Mouse (Mus musculus): Measurements from ENCODE around the gene Evpl.
A peak's percentile ranks its signal among the peaks of the same experiment; 100 is the strongest.

The Evpl gene

DNA sequence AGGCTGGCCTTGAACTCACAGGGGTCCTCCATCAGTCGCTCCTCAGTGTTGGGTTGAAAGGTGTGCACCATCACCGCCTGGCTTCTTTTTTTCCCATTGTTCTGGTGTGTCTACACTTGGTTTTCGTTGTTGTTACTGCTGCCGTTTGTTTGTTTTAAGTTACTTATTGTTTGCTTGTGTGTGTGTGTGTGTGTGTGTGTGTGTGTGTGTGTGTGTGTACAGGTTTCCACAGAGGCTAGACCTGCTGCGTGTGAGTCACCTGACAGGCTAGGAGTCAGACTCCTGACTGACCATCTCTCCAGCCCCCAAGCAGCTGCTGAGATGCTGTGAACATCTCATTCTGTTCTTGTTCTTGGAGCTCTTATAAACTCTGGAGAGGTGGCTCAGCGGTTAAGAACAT, 25.0 kb downstream of the Evpl start:
- no peak for DNase-seq

DNA sequence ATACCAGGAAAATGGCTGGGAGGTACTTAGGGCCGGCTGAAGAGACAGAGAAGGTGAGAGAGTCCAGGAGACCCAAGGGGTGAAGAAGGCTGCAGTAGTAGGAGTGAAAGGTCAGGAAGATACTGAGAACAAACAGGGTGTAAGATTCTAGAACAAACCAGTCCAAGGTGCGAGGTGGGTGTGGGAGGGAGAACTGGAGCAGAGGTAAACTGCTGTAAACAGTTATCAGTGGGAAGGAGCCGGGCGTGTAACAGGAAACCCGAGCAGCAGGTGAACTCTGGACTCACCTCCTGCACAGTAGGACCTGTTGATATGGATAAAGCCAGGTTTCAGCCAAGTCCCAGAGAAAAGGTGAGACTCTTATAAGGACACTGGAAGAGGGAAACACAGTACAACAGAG, 27.2 kb downstream of the Evpl start:
- DNase-seq = no peak

GRCm38 (mm10) chr11:116209257-116209656, 28.6 kb downstream of the Evpl start:
- no peak for DNase-seq

GRCm38 (mm10) chr11:116208660-116209059, 29.2 kb downstream of the Evpl start:
- no peak for DNase-seq

- no peak for DNase-seq
These were observed 31.2 kb downstream of the Evpl start for GRCm38 (mm10) chr11:116206678-116207077.

- DNase-seq = no peak
These were observed 34.7 kb downstream of the Evpl start for GRCm38 (mm10) chr11:116203150-116203549.

DNA sequence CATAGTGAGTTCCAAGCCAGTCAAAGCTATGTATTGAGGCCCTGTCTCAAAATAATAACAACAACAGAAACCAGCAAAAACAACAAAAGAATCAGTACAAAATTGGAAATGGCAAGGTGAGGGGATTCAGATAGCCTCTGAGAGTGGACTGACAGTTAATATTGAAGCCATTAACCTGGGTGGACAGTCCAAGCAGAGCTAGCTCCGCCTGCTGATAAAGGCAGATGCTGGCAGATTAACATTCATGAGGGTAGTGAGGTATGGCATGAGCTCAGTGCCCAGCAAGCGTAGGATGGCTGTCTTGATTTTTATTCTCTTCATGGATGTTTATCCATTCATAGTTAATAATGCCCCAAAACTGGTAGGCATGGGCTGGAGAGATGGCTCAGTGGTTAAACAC, 36.7 kb downstream of the Evpl start:
- no peak for DNase-seq

DNA sequence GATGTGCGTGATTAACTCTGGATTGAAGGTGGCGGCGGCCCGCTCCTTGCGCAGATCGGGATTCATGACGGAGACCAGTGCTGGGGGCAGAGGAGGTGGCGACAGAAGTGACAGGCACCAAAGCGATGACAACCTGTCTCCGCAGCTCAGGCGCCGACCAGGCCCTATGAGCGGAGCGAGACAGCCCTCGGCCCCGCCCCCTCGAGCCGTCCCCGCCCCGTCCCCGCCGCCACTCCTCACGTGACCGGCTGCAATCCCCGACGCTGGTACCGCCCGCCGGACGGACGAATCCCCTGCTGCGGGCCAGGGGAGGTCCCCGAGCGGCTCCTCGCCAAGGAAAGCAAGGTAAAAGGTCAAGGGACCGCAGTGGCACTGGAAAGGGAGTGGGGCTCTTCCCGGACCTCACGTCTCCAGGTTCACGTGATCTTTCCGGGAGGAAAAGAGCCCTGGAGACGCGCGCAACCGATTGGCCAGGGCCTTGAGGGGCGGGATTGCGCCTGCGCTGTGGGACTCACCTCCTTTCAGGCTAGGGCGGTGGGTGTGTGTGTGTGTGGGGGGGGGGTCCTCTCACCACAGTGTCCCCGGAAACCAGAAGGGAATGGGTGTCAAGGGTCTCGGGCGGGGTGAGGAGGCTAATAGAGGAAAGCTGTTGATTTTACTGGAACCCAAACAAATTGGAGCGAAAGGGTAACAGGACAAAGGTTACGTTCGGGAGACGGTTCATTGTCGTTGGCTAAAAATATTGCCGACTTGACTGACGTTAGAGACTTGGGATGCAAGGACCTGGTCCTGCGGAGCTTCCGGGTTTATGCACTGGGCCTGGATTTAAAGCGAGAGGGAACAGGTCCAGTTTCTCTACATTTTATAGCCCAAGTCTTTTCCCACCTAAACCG, 39.0 kb downstream of the Evpl start, which contains the start of the genes Ten1 and Acox1:
Ten1 (plus strand) TSS at position 217 of the 893 bp plus-strand sequence.
Acox1 (minus strand) TSS at position 407 of the 893 bp plus-strand sequence.
- peak; percentile 98 for DNase-seq

GRCm38 (mm10) chr11:116198132-116198531, 39.7 kb downstream of the Evpl start:
- no peak for DNase-seq

DNA sequence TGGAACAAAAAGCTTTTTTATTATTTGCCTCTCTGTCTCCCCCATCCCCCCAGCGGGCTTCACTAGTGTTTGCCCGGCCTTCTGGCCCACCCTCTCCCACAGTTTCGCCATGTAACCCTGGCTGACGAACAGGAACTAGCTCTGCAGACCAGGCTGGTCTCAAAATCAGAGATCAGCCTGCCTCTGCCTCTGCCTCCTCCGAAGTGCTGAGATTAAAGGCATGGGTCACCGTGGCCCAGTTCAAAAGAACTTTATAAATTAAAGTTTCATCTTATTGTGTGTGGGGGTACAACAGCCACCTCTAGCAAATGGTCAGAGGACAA, 40.3 kb downstream of the Evpl start:
- DNase-seq = no peak

DNA sequence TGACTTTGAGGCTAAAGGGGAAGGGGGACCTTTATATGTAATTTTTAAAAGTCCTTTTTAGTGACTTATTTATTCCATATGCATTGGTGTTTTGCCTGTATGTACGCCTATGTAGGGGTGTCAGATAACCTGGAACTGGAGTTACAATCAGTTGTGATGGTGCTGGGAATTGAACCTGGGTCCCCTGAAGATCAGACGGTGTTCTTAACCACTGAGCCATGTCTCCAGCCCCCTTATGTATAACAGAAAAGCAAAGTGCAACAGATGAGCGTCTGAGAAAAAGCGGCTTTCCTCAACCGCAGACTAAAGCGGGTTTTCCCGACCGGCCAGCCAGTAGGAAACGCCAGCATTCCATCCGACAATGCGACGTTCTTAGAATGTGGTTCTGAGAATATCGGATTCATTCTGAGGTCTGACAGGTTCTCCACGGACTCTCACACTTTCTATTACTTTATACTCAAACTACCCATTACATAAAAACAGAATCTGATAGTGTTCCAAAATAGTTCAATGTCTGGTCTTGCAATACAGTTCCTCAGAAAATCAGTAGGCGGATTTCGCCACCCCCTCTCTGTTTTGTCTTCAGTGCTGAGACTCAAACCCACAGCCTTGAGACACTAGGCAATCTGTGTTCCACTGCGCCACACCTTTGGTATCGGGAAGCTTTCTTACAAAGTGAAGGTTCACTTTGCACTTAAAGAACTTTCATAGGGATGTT, 40.9 kb downstream of the Evpl start:
- no peak for DNase-seq

DNA sequence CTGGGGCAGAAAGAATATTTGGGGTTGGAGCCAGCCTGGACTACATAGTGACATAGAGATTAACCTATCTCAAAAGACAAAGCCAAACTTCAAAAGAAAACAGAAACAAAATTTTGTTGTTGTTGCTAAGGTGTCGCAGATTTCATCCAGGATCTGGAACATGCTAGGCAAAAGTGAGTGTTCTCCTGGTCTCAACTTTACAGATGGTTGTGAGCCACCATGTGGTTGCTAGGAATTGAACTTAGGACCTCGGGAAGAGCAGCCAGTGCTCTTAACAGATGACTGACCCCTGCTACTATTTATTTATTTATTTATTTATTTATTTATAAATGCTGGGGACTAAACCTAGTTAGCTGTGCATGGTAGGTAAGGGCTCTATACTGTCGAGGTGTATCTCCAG, 41.5 kb downstream of the Evpl start:
- no peak for DNase-seq

DNA sequence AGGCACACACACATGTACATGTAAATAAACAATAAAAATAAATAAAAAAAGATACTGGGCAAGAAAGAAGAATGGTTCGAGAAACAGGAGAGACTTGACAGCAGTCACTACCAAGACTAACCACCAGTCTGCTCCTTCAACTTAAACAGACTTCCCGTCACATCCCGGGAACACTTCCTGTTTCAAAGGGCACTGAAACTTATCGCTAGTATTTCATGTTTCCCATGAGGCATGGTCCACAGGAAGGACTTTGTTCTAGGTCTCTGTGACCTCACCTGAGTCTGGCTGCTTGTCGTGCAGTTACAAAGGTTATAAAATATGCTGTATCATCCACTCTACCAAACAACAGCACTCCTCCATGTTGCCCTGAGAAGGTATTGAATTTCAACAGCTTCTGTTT, 42.6 kb downstream of the Evpl start:
- DNase-seq = no peak

GRCm38 (mm10) chr11:116194619-116195018, 43.3 kb downstream of the Evpl start:
- DNase-seq = no peak

- no peak for DNase-seq
These were observed 50.5 kb downstream of the Evpl start for GRCm38 (mm10) chr11:116187226-116187930.

DNA sequence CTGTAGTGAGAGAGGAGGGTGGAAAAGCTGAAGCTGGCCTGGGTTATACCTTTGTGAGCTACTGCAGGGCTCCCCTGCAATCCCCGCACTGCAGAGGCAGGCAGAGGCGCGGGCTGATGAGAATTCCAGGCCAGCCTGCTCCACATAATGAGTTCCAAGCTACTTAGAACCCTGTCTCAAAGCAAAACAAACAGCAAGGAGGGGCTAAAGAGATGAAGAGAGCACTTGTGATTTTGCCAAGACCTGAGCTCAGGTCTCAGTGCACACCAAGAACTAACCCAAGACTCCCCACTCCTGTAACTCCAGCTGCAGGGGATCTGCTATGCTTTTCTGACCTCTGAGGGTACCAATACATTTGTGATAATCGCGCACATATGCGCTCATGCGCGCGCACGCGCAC, 51.5 kb downstream of the Evpl start:
- no peak for DNase-seq

- no peak for DNase-seq
These were observed 52.0 kb downstream of the Evpl start for GRCm38 (mm10) chr11:116185836-116186235.

- DNase-seq = no peak
These were observed 59.3 kb downstream of the Evpl start for GRCm38 (mm10) chr11:116178411-116179121.

DNA sequence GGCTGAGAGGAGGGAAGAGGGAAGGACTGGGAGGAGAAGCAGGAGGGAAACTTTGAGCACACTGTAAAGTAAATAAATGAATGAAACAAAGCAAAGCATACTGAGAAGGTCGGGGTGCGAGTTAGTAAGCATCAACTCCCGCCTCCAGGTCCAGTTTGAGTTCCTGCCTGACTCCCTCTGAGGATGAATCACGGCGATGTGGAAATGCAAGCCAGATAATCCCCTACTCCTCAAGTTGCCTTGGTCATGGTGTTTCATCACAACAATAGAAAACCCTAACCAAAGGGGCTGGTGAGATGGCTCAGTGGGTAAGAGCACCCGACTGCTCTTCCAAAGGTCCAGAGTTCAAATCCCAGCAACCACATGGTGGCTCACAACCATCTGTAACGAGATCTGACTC, 61.9 kb downstream of the Evpl start:
- no peak for DNase-seq

DNA sequence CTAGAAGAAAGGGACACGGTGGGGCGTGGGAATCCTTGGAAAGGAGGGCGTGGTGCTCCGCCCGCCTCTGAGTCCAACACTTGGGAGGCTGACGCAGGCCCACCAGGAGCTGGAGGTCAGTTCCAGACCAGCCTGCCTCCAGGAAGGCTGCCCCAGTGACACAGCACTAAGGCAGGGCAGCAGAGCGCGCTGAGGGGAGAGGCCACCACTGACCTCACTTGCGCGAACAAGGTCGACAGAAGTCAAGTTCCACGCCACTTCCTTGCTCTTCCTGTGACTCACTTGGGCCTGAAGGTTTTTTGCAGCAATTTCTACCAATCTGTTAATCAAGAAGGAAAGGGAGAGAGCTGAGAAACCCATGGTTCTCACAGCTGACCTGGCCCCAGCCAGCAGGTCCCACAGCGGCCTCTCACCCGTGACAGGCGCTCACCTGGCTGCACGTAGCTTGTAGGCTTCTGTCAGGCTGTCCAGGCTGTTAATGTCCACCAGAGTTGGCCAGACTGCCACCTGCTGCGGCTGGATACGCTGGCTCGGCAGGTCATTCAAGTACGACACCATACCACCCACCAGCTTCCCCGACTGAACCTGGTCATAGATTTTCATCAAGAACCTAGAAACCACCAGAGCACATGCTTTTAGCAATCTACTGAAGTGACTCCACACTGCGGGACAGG, 63.0 kb downstream of the Evpl start:
- no peak for DNase-seq

DNA sequence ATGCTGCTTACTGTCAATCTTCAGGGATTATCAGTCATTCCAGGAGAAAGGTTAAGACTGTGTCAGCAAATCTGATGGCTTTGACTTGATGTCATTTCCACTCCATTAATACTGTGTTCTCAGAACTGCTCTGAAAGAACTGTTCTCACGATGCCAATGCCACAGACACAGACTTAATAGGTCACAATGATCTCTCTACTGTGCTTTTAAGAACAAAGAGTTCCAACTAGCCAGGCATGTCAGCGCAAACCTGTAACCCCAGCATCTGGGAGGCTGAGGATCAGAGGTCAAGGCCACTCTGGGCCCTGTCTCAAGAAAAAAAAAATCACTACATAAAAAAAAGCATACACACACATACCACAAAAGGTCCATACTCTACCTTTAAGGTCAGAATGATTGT, 65.9 kb downstream of the Evpl start:
- DNase-seq = no peak
